Mouse (Mus musculus): ENCODE results near the gene Zfp93. TPM values are rescaled to one million over a fixed set of nuclear protein-coding genes. Genes with fewer than 3 reads are reported as not detected.

Gene Zfp93
- total RNA-seq, 2 experiments from 2014 or later: 3.6 to 4.4 TPM

Other genes starting within 250 kb of the Zfp93 start
- not detected for gene Vmn1r183, start 217.2 kb upstream of the Zfp93 start, total RNA-seq (2021)
- 10 to 100 TPM; 10.3 TPM for gene Zfp180, start 188.5 kb upstream of the Zfp93 start, total RNA-seq (2021)
- gene Zfp112, start 158.1 kb upstream of the Zfp93 start, total RNA-seq (2021): 1 to 10 TPM; 4.9 TPM
- 1 to 10 TPM; 4.1 to 4.6 TPM for gene Zfp235, start 136.3 kb upstream of the Zfp93 start, total RNA-seq (2021)
- not detected for gene Zfp114, start 95.4 kb upstream of the Zfp93 start, total RNA-seq (2021)
- gene Zfp111, start 59.0 kb upstream of the Zfp93 start, total RNA-seq (2021): 1 to 10 TPM; 2.5 to 2.6 TPM
- 1 to 10 TPM; 2.2 TPM for gene Zfp109, start 32.9 kb upstream of the Zfp93 start, total RNA-seq (2021)
- 1 to 10 TPM; 1.4 to 1.9 TPM for gene Zfp108, start 15.6 kb upstream of the Zfp93 start, total RNA-seq (2021)
- gene Zfp61, start 30.8 kb downstream of the Zfp93 start, total RNA-seq (2021): 1 to 10 TPM; 2.9 to 3.2 TPM
- 1 to 10 TPM; 1.3 to 1.8 TPM for gene Zfp94, start 46.2 kb downstream of the Zfp93 start, total RNA-seq (2021)
- gene Tescl, start 63.5 kb downstream of the Zfp93 start, total RNA-seq (2021): not detected
- not detected for gene Lypd5, start 78.8 kb downstream of the Zfp93 start, total RNA-seq (2021)
- under 1 TPM; 0.13 to 0.70 TPM for gene Kcnn4, start 99.8 kb downstream of the Zfp93 start, total RNA-seq (2021)
- gene Smg9, start 129.2 kb downstream of the Zfp93 start, total RNA-seq (2021): 10 to 100 TPM in 1 of 2 experiments, 1 to 10 TPM in 1; 8.2 to 11.0 TPM
- gene Irgc1, start 181.9 kb downstream of the Zfp93 start, total RNA-seq (2021): not detected
- gene Plaur, start 192.1 kb downstream of the Zfp93 start, total RNA-seq (2021): under 1 TPM in 1 of 2 experiments, not detected in 1; 0.75 TPM
- 1 to 10 TPM; 4.4 to 4.5 TPM for gene Cadm4, start 211.6 kb downstream of the Zfp93 start, total RNA-seq (2021)
- gene Zfp428, start 236.6 kb downstream of the Zfp93 start, total RNA-seq (2021): 1 to 10 TPM; 4.0 TPM
- gene AC161166.1, start 242.0 kb downstream of the Zfp93 start, total RNA-seq (2021): not detected

Data from gastrocnemius, postnatal 25 days (tissue).